Mouse (Mus musculus) B cell, adult 67 days (primary cell): Measurements from ENCODE around the gene Scgb1b19. TPM values are rescaled to one million over a fixed set of nuclear protein-coding genes. Genes with fewer than 3 reads are reported as not detected.

ENCODE experiments used
- total RNA-seq, 2 experiments: library from RNA; stranded (reverse); gene quantifications; 4 replicates each; pipeline ENCODE4 v1.2.4; 2023

Scgb1b19 gene
- not detected for total RNA-seq

GRCm38 (mm10) chr7:33286991-33287390 is at the start of gene Scgb1b19:
TSS of gene Scgb1b19 (plus strand) at chr7:33287291.

GRCm38 (mm10) chr7:33280238-33280637 is 6.9 kb upstream of the Scgb1b19 start, which contains the start of gene Scgb2b19:
TSS of gene Scgb2b19 (minus strand) at chr7:33280338.

Other genes with a start within 250 kb of the Scgb1b19 start
- gene Scgb2b17, start 230.7 kb upstream of the Scgb1b19 start, total RNA-seq, result not detected
- not detected for gene Scgb1b17, start 223.8 kb upstream of the Scgb1b19 start, total RNA-seq
- gene Scgb2b18, start 113.4 kb upstream of the Scgb1b19 start, total RNA-seq, result not detected
- gene Scgb1b18, start 101.7 kb upstream of the Scgb1b19 start, total RNA-seq, result not detected
- gene Scgb2b19, start 7.0 kb upstream of the Scgb1b19 start, total RNA-seq, result not detected
- gene Scgb2b20, start 79.0 kb downstream of the Scgb1b19 start, total RNA-seq, result not detected
- gene Scgb1b20, start 85.9 kb downstream of the Scgb1b19 start, total RNA-seq, result not detected
- gene Scgb2b21, start 233.2 kb downstream of the Scgb1b19 start, total RNA-seq, result not detected